Mouse (Mus musculus) embryonic fibroblast, embryonic 13.5 days (primary cell): ENCODE measurements around the gene Chst11.

Source experiments
- CTCF ChIP-seq: IDR thresholded peaks from 2 replicates; pipeline ENCODE4 v1.5.1; 2011; ENCODE audit warnings: mild to moderate bottlenecking, control low read depth, low read length, moderate library complexity, borderline replicate concordance; ENCODE audit not compliant: insufficient read depth
- POLR2A ChIP-seq: IDR thresholded peaks from 2 replicates; pipeline ENCODE4 v1.6.1; 2011; ENCODE audit warnings: low read depth, mild to moderate bottlenecking, control low read depth, low read length, moderate library complexity

GRCm38 (mm10) chr10:83098940-83099339, 113.6 kb downstream of the Chst11 start:
- TF ChIP-seq POLR2A (no peak), CTCF (no peak)
